Mouse (Mus musculus) adipocyte (in vitro differentiated cells): ENCODE measurements around the gene Zcwpw1.

ENCODE experiments used
- DNase-seq: peaks from one replicate; pipeline ENCODE4 v3.0.0-alpha.2; 2016; ENCODE audit warnings: low spot score

The Zcwpw1 gene

GRCm38 (mm10) chr5:137755425-137755824 is 32.2 kb upstream of the Zcwpw1 start:
- DNase-seq: peak; percentile 51

DNA sequence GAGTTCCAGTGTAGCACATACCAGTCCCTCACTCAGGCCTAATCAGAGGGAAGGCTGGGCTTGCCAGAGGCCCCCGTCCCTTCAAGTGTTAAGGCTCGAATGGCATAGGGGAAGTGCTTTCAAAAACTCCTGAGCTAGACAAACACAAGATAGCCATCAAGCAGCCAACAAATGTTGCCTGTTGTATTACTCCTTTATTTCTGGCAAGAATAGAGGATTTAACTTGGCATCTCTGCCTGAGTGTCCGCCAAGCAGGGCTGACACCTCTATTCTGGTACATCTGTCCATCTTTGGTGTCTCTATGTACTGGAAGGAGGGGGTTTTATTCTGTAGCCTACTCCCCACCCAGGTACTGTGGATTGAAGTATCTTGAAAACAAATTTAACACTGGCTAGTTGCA is 31.5 kb upstream of the Zcwpw1 start:
- DNase-seq: no peak

DNA sequence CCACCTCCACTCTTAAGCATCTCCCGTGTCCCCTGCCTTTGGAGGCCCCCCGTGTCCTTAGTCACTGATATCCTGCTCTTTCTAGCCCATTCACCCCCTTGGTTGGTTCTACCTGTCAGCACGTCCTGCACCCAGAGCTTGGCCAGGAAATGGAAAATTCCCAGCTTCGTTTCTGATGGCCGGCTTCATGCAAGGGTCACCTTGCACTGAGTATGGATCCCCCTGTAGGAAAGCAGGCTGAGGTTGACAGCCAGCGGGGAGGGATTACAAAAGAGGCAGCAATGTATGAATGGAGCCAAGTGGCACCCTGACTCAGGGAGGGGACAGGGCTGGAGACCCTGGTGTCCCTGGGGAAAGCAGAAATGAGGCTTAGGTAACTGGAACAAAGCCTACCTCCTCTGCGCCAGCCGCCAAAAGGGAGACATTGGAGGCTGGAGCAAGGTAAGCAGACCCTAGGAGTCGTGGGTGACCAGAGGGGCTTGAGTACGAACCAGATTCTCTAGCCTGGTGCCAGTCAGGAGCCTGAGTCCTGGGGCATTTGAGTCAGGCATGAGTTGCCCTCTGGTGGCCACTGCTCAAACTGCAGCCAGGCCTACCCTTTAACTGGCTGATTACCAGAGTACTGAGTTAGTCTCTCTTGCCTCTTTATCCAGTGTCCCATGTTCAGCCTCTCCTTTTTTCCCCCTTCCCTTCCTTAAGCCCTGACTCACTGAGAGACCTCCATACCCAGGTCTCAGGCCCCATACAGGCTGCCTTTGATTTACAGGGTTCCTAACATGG is 30.5 kb upstream of the Zcwpw1 start:
- DNase-seq: peak; percentile 92

GRCm38 (mm10) chr5:137757887-137758286 is 29.7 kb upstream of the Zcwpw1 start:
- DNase-seq: no peak

GRCm38 (mm10) chr5:137758921-137759534 is 28.6 kb upstream of the Zcwpw1 start:
- DNase-seq: no peak

GRCm38 (mm10) chr5:137759971-137760412 is 27.6 kb upstream of the Zcwpw1 start:
- peak; percentile 98 for DNase-seq

DNA sequence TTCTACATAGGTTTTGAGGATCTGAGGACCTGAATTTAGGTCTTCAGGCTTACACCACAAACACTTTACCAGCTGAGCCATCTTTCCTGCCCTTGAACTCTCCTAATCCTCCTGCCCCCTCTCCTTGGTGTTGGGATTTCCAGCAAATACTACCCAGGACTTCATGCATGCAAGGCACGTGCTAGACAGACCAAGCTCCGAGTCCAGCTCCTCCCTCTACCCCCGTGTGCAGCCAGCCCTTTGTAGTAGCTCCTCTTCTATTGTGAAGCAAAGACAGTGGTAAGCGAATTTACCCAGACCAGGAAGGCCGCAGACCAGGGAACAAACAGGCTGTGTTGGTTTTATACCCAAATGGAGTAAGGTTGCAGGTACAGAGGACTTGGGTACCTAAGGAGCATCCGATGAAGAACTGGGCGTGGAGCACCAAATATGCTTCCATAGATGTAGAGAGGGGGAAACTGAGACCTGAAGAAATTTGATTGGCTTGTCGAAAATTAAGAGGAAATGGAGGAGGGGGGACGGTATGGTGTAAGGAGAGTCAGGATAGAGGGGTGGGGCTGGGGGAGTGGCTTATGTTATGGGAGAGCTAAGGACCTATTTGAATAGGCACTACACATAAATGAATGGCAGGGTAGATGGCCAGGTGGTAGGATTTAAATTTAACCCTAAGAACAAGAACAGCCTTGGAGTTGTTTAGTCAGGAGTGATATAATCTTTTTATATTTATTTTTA is 22.8 kb upstream of the Zcwpw1 start:
- DNase-seq: no peak

DNA sequence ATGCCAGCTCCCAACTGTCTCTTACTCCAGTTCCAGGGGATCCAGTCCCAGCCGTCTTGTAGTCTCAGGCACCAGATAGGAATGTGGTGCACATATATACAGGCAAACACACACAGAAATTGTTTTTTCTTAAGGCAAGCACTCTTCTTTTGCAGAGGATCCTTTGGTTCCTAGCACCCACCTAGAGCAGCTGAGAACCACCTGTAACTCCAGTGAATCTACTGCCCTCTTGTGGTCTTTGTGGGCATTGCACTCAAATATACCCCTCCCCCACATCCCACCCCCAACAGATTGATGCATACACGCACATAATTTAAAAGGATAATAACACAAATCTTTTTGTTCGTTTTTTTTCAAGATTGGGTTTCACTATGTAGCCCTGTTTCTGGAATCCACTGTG is 21.3 kb upstream of the Zcwpw1 start:
- no peak for DNase-seq

- no peak for DNase-seq
These were observed 19.1 kb upstream of the Zcwpw1 start for GRCm38 (mm10) chr5:137768475-137768874.

DNA sequence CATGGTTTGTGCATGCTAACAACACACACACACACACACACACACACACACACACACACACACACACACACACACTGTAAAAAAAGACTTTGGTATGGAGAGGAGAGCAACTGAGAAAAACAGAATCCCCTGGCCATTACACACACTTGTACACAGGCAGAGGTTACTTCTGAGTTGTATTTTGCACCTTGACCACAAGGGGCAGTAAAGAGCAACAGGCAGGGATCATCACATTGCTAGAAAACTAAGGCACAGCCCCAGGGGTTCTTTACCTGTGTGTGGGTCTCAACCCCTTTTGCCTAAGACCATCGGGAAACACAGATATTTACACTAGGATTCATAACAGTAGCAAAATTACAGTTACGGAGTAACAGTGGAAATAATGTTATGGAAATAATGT is 16.9 kb upstream of the Zcwpw1 start:
- peak; percentile 84 for DNase-seq

- no peak for DNase-seq
These were observed 14.8 kb upstream of the Zcwpw1 start for GRCm38 (mm10) chr5:137772755-137773154.

GRCm38 (mm10) chr5:137775587-137776290 is 11.9 kb upstream of the Zcwpw1 start:
- no peak for DNase-seq

DNA sequence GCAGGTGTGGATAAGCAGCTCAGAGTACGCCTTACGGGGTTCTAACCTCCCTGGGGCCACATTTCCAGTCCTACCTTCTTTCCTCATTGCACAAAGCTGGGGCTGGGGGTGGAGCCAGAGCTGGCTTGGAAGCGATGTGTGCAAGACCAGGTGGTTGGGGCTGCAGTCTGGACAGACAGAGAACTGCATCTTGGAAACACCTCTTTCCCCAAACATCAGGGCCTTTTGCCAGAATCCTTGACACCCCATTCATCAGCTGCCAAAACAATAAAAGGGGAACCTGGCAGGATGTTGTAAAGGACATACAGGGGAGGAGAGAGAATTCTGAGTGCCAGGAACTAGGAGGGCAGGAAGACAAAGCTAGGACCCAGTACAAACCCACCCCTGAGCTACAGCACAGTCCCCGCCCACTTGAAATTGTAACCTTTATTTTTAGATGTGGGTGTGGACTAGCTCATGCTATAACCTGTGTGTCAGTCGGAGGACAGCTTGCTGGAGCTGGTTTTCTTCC is 11.1 kb upstream of the Zcwpw1 start:
- DNase-seq: no peak

DNA sequence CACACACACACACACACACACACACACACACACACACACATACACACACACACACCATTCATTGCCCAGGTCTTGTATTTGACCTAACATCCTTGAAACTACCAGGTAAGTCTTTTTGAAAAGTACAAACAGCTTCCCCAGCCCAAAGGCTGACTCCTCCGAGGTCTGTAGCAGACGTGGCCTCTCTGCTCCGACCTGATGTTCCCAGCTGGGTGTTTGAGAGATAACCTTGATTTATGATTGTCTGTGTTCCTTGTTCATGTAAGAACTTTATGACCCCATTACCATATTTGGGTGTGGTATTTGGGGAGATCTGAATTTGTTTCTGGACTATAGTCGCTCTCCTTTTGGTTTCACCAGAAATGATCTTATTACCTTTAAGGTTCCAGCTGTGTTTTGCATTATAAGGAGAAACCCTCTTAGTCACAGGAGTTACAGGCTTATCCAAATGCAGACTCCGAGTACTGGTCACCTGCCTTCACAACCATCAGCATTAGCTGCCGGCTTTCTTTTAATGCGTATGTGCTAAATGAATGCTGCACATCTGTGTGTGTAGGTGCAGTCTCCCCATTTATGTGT is 10.2 kb upstream of the Zcwpw1 start:
- DNase-seq: no peak

DNA sequence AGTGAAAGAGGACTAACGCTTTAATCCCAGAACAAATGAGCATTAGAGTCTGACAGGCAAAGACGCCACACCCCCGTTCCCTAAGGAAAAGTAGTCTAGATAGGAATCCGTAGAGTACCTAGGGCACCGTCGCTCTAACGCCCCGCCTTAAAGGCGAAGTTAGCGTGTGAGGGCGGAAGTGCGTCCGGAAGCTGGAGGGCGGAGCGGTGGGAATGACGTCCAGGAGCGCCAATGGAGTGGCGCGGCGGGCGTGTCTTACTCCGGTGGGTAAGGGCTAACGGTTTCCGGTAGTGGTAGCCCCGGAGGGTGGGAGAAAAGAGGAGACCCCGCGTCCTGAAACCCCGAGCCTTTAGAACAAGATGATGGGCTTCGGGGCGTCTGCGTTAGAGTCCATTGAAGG is 9.0 kb upstream of the Zcwpw1 start, which contains the start of gene Ppp1r35:
TSS of gene Ppp1r35 (plus strand) at position 215 of the 400 bp plus-strand sequence.
- peak; percentile 98 for DNase-seq

DNA sequence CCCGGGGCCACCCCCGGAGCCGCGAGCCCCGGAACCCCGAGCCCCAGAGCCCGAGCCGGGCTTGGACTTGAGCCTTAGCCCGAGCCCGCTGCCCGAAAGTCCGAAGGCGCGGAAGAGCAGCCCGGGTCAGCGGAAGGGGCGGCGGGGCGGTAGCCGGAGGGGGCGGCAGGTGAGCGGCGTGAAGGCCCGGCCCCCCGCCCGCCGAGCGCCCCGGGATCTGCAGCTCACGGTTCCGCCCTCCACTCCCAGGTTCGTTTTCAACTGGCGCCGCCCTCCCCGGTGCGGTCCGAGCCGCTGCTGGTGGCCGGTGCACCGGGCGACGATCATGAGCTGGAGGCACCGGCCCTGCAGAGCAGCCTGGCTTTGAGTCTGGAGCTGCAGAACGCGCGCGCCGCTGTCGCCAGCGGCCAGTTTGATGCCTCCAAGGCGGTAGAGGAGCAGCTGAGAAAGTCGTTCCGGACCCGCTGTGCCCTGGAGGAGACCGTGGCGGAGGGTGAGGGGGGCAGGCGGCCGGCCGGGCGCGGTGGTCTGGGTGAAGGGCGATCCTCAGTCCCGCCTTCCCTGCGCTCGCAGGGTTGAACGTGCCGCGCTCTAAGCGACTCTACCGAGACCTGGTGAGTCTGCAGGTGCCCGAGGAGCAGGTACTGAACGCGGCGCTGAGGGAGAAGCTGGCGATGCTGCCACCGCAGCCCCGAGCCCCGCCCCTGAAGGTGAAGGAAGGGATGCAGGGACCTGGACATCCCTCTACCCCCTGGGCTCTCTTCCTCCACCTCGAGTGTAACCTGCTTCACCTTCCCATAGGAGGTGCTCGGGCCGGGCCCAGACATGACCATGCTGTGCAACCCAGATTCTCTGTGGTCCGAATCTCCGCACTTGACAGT is 8.3 kb upstream of the Zcwpw1 start:
- no peak for DNase-seq

GRCm38 (mm10) chr5:137781661-137782060 is 5.9 kb upstream of the Zcwpw1 start:
- no peak for DNase-seq

DNA sequence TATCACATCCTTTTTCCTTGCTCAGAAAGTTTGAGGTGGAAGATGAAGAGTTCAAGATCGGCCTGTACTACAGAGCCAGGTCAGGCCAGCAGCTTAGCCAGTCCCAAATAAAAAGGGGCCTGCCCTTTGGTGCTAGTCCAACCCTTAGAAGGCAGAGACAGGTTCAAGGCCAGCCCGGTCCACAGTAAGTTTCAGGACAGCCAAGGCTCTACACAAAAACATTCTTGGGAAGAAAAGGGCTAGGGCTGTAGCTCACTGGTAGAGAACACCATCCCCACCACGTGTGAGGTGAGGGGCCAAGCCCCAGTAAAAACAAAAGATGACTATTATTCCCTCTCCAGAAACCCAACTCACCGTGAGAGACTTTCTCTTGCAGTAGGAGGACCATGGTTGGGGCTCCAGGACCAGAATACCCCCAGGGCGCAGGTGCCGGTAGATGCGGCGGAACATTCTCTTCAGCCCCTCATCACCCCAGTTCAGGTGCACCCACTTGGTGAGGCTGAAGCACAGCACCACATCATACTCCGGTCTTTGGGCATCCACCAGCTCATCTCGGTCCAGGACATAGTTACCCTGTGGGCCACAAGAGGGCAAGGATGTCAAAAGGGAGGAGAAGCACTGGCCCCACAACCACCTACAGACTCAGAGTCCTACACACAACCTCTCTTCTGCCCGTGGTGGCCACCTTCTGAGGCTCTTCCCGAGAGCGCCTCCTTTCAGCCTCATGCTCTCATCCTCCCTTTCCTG is 4.6 kb upstream of the Zcwpw1 start:
- DNase-seq: no peak

DNA sequence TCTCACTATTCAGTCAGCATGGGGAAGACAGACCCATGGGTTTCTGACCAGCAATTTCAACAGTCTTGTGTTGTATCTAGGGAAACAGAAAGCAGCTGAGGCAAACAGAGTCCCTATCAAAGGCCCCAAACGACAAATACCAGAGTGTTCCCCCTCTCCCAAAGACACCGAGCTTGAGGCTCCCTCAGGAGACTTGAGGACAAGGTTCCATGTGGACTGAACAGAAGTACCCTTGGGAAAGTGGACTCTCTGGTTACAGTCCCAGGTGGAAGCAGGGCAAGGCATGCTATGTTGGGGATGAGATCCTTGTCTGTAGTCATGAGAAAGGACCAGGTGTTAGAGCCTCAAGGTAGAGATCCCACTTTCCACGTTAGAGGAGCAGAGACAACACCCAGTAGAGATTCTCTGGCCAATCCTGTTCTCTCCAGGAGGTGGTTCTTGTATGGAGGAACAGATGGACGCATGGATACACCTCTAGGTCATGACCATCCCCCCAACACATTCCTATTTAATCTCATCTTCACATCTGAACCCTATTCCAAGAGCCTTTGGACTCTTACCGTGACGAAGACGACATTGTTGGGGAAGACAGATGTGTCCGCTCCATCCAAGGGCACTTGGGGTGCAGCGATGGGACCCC is 3.6 kb upstream of the Zcwpw1 start:
- DNase-seq: no peak
